Mouse (Mus musculus) left cerebral cortex, adult 18-20 months (tissue): ENCODE measurements at regions not wholly inside any gene's neighbourhood (a gene's known extent, or its start where the extent isn't known, plus 50 kb on each side); places are given as distances from the start of the nearest gene placed in this dataset.

Experiments used
- DNase-seq, 2 experiments: peaks; one replicate each; pipeline ENCODE4 v3.0.0; 2021 to 2022; ENCODE audit warnings: low spot score in 2 of 2, mixed read lengths in 1 of 2

GRCm38 (mm10) chr3:158707411-158707810, 145.4 kb upstream of the Lrrc7 start:
- peak in 1 of 2 experiments; percentile 1 for DNase-seq

GRCm38 (mm10) chr3:158694936-158695335, 132.9 kb upstream of the Lrrc7 start:
- DNase-seq, result no peak

DNA sequence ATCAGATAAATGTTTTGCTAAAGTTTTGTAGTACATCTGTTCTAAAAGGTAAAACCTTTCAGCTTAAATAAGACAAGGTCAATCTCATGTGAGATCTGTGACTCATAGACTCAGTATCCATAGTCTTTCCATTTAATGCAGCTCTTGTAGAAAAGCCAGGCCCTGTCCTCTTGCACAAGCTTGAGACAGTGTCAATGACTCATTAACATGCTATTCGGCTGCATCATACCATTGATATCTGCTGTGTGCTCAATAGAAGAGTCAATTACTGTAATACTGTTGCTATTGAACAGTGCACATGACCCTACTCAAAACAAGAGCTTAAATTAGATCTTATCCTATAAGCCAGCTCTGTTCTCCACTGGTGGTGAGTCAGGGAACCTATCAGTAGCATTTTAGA, 128.7 kb upstream of the Lrrc7 start:
- DNase-seq, result no peak

GRCm38 (mm10) chr3:158645676-158646075, 83.7 kb upstream of the Lrrc7 start:
- no peak for DNase-seq
